Mouse (Mus musculus) MEL (cell line): ENCODE measurements around the gene 4930519G04Rik. TPM values are rescaled to one million over a fixed set of nuclear protein-coding genes. Genes with fewer than 3 reads are reported as not detected.
A peak's percentile ranks its signal among the peaks of the same experiment; 100 is the strongest.

ENCODE experiments used
- DNase-seq: peaks from one replicate; pipeline ENCODE4 v3.0.0; 2011; ENCODE audit warnings: low read depth, low spot score
- H3K27ac ChIP-seq: 2 replicates; pipeline ENCODE4 v1.5.1; 2012; ENCODE audit warnings: low read depth, mild to moderate bottlenecking, control low read depth, low read length, moderate library complexity; ENCODE audit not compliant: control insufficient read depth
- H3K27me3 ChIP-seq, 2 experiments: fragments of 150-350 bp in 1 of 2; sonication (generic) in 1 of 2; 2 replicates each; pipeline ENCODE4 v1.6.1; 2012; ENCODE audit warnings: low read length in 2 of 2, mild to moderate bottlenecking in 2 of 2, improper control_type of control experiment in 1 of 2, moderate library complexity in 1 of 2; ENCODE audit not compliant: insufficient read depth in 2 of 2, control insufficient read depth in 1 of 2
- H3K36me3 ChIP-seq, 2 experiments: 2 replicates each; pipeline ENCODE4 v1.6.1; 2012 to 2014; ENCODE audit warnings: low read length in 2 of 2, improper control_type of control experiment in 1 of 2, inconsistent platforms in 1 of 2, mild to moderate bottlenecking in 1 of 2; ENCODE audit not compliant: insufficient read depth in 2 of 2, control insufficient read depth in 1 of 2
- H3K4me1 ChIP-seq, 2 experiments: fragments of 150-350 bp in 1 of 2; sonication (generic) in 1 of 2; 2 replicates each; pipeline ENCODE4 v1.6.1; 2012; ENCODE audit warnings: low read length in 2 of 2, improper control_type of control experiment in 1 of 2, mild to moderate bottlenecking in 1 of 2; ENCODE audit not compliant: insufficient read depth in 2 of 2, control insufficient read depth in 1 of 2
- H3K4me3 ChIP-seq, 2 experiments: fragments of 150-350 bp in 1 of 2; sonication (generic) in 1 of 2; 2 replicates each; pipeline ENCODE4 v1.5.1; 2012; ENCODE audit warnings: low read depth in 2 of 2, low read length in 2 of 2, mild to moderate bottlenecking in 2 of 2, moderate library complexity in 2 of 2, control low read depth in 1 of 2, improper control_type of control experiment in 1 of 2; ENCODE audit not compliant: control insufficient read depth in 1 of 2, insufficient read depth in 1 of 2
- H3K79me2 ChIP-seq: 2 replicates; pipeline ENCODE4 v1.6.1; 2012; ENCODE audit warnings: mild to moderate bottlenecking, low read length, moderate library complexity; ENCODE audit not compliant: control insufficient read depth, poor library complexity, insufficient read depth
- H3K9ac ChIP-seq: 2 replicates; pipeline ENCODE4 v1.6.1; 2012; ENCODE audit warnings: low read depth, mild to moderate bottlenecking, control low read depth, low read length, moderate library complexity; ENCODE audit not compliant: control insufficient read depth, poor library complexity, severe bottlenecking
- H3K9me3 ChIP-seq: fragments of 150-350 bp; sonication (generic); replicated peaks from 2 replicates; pipeline ENCODE4 v1.6.1; 2012; ENCODE audit warnings: mild to moderate bottlenecking, low read length, improper control_type of control experiment, moderate library complexity; ENCODE audit not compliant: insufficient read depth
- CHD1 ChIP-seq: IDR thresholded peaks from 2 replicates; pipeline ENCODE4 v1.6.1; 2012; ENCODE audit warnings: low read depth, mild to moderate bottlenecking, inconsistent platforms, low read length, improper control_type of control experiment
- CTCF ChIP-seq, 3 experiments: IDR thresholded peaks in 2 of 3; conservative IDR thresholded peaks in 1 of 3; 2 replicates each; pipeline ENCODE4 v1.5.1; 2011 to 2012; ENCODE audit warnings: low read length in 3 of 3, low read depth in 2 of 3, mild to moderate bottlenecking in 2 of 3, improper control_type of control experiment in 1 of 3, inconsistent platforms in 1 of 3, mixed read lengths in 1 of 3, moderate library complexity in 1 of 3; ENCODE audit not compliant: control insufficient read depth in 1 of 3, insufficient read depth in 1 of 3, poor library complexity in 1 of 3, severe bottlenecking in 1 of 3
- E2F4 ChIP-seq: IDR thresholded peaks from 2 replicates; pipeline ENCODE4 v1.6.1; 2011; ENCODE audit warnings: low read depth, low read length, improper control_type of control experiment, borderline replicate concordance
- ETS1 ChIP-seq: IDR thresholded peaks from 2 replicates; pipeline ENCODE4 v1.6.1; 2012; ENCODE audit warnings: low read depth, mild to moderate bottlenecking, inconsistent platforms, low read length, improper control_type of control experiment, moderate library complexity
- GABPA ChIP-seq: IDR thresholded peaks from 2 replicates; pipeline ENCODE4 v1.6.1; 2012; ENCODE audit warnings: low read depth, mild to moderate bottlenecking, inconsistent platforms, low read length, improper control_type of control experiment, moderate library complexity
- GATA1 ChIP-seq: IDR thresholded peaks from 2 replicates; pipeline ENCODE4 v1.6.1; 2011; ENCODE audit warnings: low read depth, low read length, improper control_type of control experiment
- MAFK ChIP-seq: IDR thresholded peaks from 2 replicates; pipeline ENCODE4 v1.6.1; 2011; ENCODE audit warnings: low read depth, mild to moderate bottlenecking, low read length, improper control_type of control experiment, borderline replicate concordance
- MAZ ChIP-seq: IDR thresholded peaks from 2 replicates; pipeline ENCODE4 v1.6.1; 2012; ENCODE audit warnings: low read depth, mild to moderate bottlenecking, inconsistent platforms, low read length, improper control_type of control experiment
- MYB ChIP-seq: IDR thresholded peaks from 2 replicates; pipeline ENCODE4 v1.6.1; 2011; ENCODE audit warnings: mild to moderate bottlenecking, low read depth, low read length, improper control_type of control experiment
- MYC ChIP-seq: IDR thresholded peaks from 2 replicates; pipeline ENCODE4 v1.6.1; 2011; ENCODE audit warnings: low read depth, mild to moderate bottlenecking, low read length, improper control_type of control experiment, moderate library complexity
- NELFE ChIP-seq: IDR thresholded peaks from 2 replicates; pipeline ENCODE4 v1.6.1; 2011; ENCODE audit warnings: low read depth, low read length, improper control_type of control experiment
- NRF1 ChIP-seq: IDR thresholded peaks from 2 replicates; pipeline ENCODE4 v1.6.1; 2014; ENCODE audit warnings: low read depth, mild to moderate bottlenecking, inconsistent platforms, low read length, improper control_type of control experiment, moderate library complexity; ENCODE audit not compliant: poor library complexity, insufficient read depth, severe bottlenecking
- POLR2AphosphoS2 ChIP-seq: IDR thresholded peaks from 2 replicates; pipeline ENCODE4 v1.6.1; 2011; ENCODE audit warnings: low read length, improper control_type of control experiment
- RAD21 ChIP-seq: IDR thresholded peaks from 2 replicates; pipeline ENCODE4 v1.6.1; 2011; ENCODE audit warnings: mild to moderate bottlenecking, low read depth, low read length, improper control_type of control experiment
- SMC3 ChIP-seq: IDR thresholded peaks from 2 replicates; pipeline ENCODE4 v1.6.1; 2011; ENCODE audit warnings: low read depth, low read length, improper control_type of control experiment
- ZC3H11A ChIP-seq: IDR thresholded peaks from 2 replicates; pipeline ENCODE4 v1.6.1; 2012; ENCODE audit warnings: low read depth, mild to moderate bottlenecking, inconsistent platforms, low read length, improper control_type of control experiment
- ZMIZ1 ChIP-seq: IDR thresholded peaks from 2 replicates; pipeline ENCODE4 v1.6.1; 2012; ENCODE audit warnings: low read depth, mild to moderate bottlenecking, inconsistent platforms, low read length, improper control_type of control experiment, moderate library complexity
- polyA plus RNA-seq, 2 experiments: library from polyadenylated mRNA; stranded (reverse) in 1 of 2; unstranded in 1 of 2; fragments of >175 nt in 1 of 2; fragments of >200 nt in 1 of 2; gene quantifications; 2 replicates each; pipeline versions ENCODE4 v1.2.1 to v1.2.4; 2012; ENCODE audit warnings: low replicate concordance in 2 of 2, low read depth in 1 of 2; ENCODE audit not compliant: insufficient read length in 2 of 2, insufficient read depth in 1 of 2, missing spikeins in 1 of 2
- total RNA-seq: library from RNA; depleted of rRNA; stranded (reverse); fragments of 300-350 nt; gene quantifications from 2 replicates; pipeline ENCODE4 v1.2.3, GENCODE M21; 2012

The 4930519G04Rik gene
- total and polyA plus RNA-seq, 3 experiments, result not detected

DNA sequence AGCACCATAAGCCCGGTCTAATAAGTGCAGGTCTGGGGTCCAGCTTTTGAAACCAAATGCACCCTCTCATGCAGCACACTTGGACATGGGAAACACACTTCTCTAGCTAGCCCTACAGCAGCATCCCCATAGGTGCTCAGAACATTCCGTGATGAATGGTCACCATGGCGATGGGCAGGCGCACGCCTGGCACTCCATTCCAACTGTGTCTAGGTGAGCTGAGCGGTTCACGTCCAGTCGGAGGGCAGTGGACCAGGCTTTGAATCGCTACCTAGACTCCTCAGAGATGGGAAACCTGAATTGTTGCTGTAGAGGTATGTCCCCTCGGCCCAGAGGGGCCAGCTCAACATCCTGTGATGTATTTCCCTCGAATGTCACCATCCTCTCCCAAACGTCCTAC is 11.8 kb downstream of the 4930519G04Rik start:
- Histone ChIP-seq H3K27me3 (peaks cover 0 to 7% of the 10 kb centered on the region in 2 experiments; a peak in 3 of 4 replicates), H3K9ac (no peak overlapping the region), H3K4me3 (no peak overlapping the region), H3K9me3 (no peaks in the 10 kb centered on the region), H3K4me1 (no peaks in the 10 kb centered on the region), H3K27ac (no peak overlapping the region), H3K36me3 (no peaks in the 10 kb centered on the region)
- no peak for DNase-seq
- no peak for TF ChIP-seq NELFE
- no peak for TF ChIP-seq MYB
- TF ChIP-seq MAFK, result no peak
- no peak for TF ChIP-seq MYC
- no peak for TF ChIP-seq CHD1
- TF ChIP-seq GATA1, result no peak
- TF ChIP-seq POLR2AphosphoS2, result no peak
- TF ChIP-seq ZMIZ1, result no peak
- TF ChIP-seq, all 39 proteins: peak for 0
- no peaks in the 10 kb centered on the region for H3K79me2 ChIP-seq

DNA sequence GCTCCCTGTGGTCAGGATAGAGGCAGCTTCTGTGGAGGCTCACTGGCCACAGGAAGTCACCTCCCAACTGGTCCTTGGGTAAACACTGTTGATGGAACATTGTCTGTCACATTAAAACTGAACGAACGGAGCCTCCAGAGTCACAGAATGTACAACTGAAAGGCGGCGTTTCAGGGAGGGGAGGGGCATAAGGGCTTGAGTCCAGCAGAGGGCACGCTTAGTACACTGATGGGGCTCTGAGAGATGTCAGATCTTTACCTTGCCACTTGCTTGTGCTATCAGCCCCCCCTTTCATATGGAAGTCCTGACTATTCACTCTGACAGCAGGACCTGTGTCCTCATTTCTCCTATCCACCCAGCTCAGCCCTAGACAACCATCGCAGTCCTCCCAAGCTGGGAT is 22.4 kb downstream of the 4930519G04Rik start:
- Histone ChIP-seq H3K36me3 (no peaks in the 10 kb centered on the region), H3K9ac (no peak overlapping the region), H3K4me1 (no peaks in the 10 kb centered on the region), H3K79me2 (no peaks in the 10 kb centered on the region), H3K4me3 (no peak overlapping the region), H3K27me3 (0 out of 4 replicates have a peak, but pooled peaks cover 0 to under 1% of the 10 kb centered on the region in 2 experiments), H3K27ac (no peak overlapping the region), H3K9me3 (no peaks in the 10 kb centered on the region)
- TF ChIP-seq MAFK, result no peak
- peak in 2 of 3 experiments; percentile 34 to 42; a peak in 4 of 6 replicates for TF ChIP-seq CTCF (IDR thresholded peaks at IDR 0.05 in 2 of 3, conservative IDR thresholded peaks at IDR 0.05 in 1 of 3; ENCODE audit: control insufficient read depth in 1 of 3, insufficient read depth in 1 of 3, low read depth in 2 of 3, low read length in 3 of 3, poor library complexity in 1 of 3, severe bottlenecking in 1 of 3)
- TF ChIP-seq E2F4, result no peak
- no peak for TF ChIP-seq MAZ
- no peak for TF ChIP-seq ETS1
- TF ChIP-seq RAD21, result peak; percentile 35
- no peak for TF ChIP-seq ZMIZ1
- peak; percentile 29 for TF ChIP-seq SMC3
- peak; percentile 20; the same call in 1 of the 2 replicates for TF ChIP-seq ZC3H11A
- no peak for TF ChIP-seq GABPA
- DNase-seq, result no peak

DNA sequence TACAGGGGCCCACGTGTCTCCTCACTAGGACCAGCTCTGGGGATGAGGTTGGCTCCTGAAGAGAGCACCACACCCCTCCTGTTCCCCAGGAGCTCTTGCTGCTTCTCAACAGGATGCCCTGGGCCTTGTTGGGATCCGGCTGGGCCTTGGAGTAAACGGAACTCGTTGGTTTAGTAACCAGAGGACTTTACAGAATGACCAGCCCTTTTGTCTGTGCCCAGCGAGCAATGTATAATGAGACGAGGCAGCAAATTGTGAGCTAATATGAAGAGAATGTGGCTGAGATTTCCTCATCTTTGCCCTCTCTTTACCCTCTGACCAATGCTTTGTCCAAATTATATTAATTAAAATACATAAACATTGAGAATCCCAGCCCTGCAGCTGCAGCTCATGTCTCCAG is 22.9 kb downstream of the 4930519G04Rik start:
- Histone ChIP-seq H3K4me3 (no peak overlapping the region), H3K79me2 (no peaks in the 10 kb centered on the region), H3K9me3 (no peaks in the 10 kb centered on the region), H3K9ac (no peak overlapping the region), H3K4me1 (no peaks in the 10 kb centered on the region), H3K27me3 (no peaks in the 10 kb centered on the region), H3K36me3 (no peaks in the 10 kb centered on the region), H3K27ac (no peak overlapping the region)
- no peak for DNase-seq
- TF ChIP-seq CTCF (IDR thresholded peaks at IDR 0.05 in 2 of 3, conservative IDR thresholded peaks at IDR 0.05 in 1 of 3; ENCODE audit: control insufficient read depth in 1 of 3, insufficient read depth in 1 of 3, low read depth in 2 of 3, low read length in 3 of 3, poor library complexity in 1 of 3, severe bottlenecking in 1 of 3) (no peak), NRF1 (no peak)
